Mouse (Mus musculus) heart, embryonic 14.5 days (tissue): ENCODE data around the gene Mettl24. TPM values are rescaled to one million over a fixed set of nuclear protein-coding genes. Genes with fewer than 3 reads are reported as not detected.

Source experiments
- ATAC-seq: fragments of 200-750 bp; cut with Nextera tagmentation; 2 replicates; pipeline ENCODE4 v1.8.0; 2017; ENCODE audit warnings: low read depth, moderate TSS enrichment; ENCODE audit not compliant: insufficient number of reproducible peaks, insufficient read depth, low FRiP score
- H3K27ac ChIP-seq, 2 experiments: fragments of 200-500 bp in 1 of 2; fragments of 300-500 bp in 1 of 2; sonication (generic) in 1 of 2; replicated peaks in 1 of 2; 2 replicates each; pipeline ENCODE4 v1.5.1; 2012 to 2014; ENCODE audit warnings: low read depth in 2 of 2, low read length in 2 of 2, control low read depth in 1 of 2, mild to moderate bottlenecking in 1 of 2, mixed read lengths in 1 of 2; ENCODE audit not compliant: control insufficient read depth in 1 of 2, insufficient read depth in 1 of 2
- H3K27me3 ChIP-seq: fragments of 300-500 bp; sonication (generic); 2 replicates; pipeline ENCODE4 v1.6.1; 2014; ENCODE audit warnings: mild to moderate bottlenecking, low read length, control low read depth; ENCODE audit not compliant: control insufficient read depth, insufficient read depth
- H3K36me3 ChIP-seq: fragments of 300-500 bp; sonication (generic); 2 replicates; pipeline ENCODE4 v1.6.1; 2014; ENCODE audit warnings: mild to moderate bottlenecking, control low read depth, low read length, mixed read lengths; ENCODE audit not compliant: control insufficient read depth, insufficient read depth
- H3K4me1 ChIP-seq, 2 experiments: fragments of 200-500 bp in 1 of 2; fragments of 300-500 bp in 1 of 2; sonication (generic) in 1 of 2; 2 replicates each; pipeline ENCODE4 v1.6.1; 2012 to 2014; ENCODE audit warnings: low read length in 2 of 2, control low read depth in 1 of 2, mixed read lengths in 1 of 2; ENCODE audit not compliant: control insufficient read depth in 2 of 2, insufficient read depth in 2 of 2
- H3K4me2 ChIP-seq: fragments of 300-500 bp; sonication (generic); 2 replicates; pipeline ENCODE4 v1.6.1; 2014; ENCODE audit warnings: mild to moderate bottlenecking, low read length
- H3K4me3 ChIP-seq, 2 experiments: fragments of 200-500 bp in 1 of 2; fragments of 300-500 bp in 1 of 2; sonication (generic) in 1 of 2; 2 replicates each; pipeline ENCODE4 v1.5.1; 2012 to 2014; ENCODE audit warnings: low read length in 2 of 2, mild to moderate bottlenecking in 2 of 2, control low read depth in 1 of 2, low read depth in 1 of 2, moderate library complexity in 1 of 2; ENCODE audit not compliant: control insufficient read depth in 1 of 2, insufficient read depth in 1 of 2
- H3K9ac ChIP-seq: fragments of 300-500 bp; sonication (generic); 2 replicates; pipeline ENCODE4 v1.6.1; 2014; ENCODE audit warnings: mild to moderate bottlenecking, low read length
- H3K9me3 ChIP-seq: fragments of 300-500 bp; sonication (generic); 2 replicates; pipeline ENCODE4 v1.6.1; 2016; ENCODE audit warnings: low read length, control low read depth; ENCODE audit not compliant: control insufficient read depth
- WGBS: fragments of 180-500 bp; shearing (Covaris S2); extraction: QIAGEN DNeasy Blood & Tissue Kit; methylation state at CpG from one replicate; pipeline ENCODE4 v1.1.7; 2014; 5-methylcytosine and 5-hydroxymethylcytosine counted together
- polyA plus RNA-seq: library from polyadenylated mRNA; unstranded; fragments of >200 nt; fragmentation: Nextera tagmentation; extraction: Ambion mirVana; gene quantifications from 2 replicates; pipeline ENCODE4 v1.2.1, GENCODE M21; 2014

Gene Mettl24
- polyA plus RNA-seq, 1 experiment from 2014 or later: 3.6 TPM

DNA sequence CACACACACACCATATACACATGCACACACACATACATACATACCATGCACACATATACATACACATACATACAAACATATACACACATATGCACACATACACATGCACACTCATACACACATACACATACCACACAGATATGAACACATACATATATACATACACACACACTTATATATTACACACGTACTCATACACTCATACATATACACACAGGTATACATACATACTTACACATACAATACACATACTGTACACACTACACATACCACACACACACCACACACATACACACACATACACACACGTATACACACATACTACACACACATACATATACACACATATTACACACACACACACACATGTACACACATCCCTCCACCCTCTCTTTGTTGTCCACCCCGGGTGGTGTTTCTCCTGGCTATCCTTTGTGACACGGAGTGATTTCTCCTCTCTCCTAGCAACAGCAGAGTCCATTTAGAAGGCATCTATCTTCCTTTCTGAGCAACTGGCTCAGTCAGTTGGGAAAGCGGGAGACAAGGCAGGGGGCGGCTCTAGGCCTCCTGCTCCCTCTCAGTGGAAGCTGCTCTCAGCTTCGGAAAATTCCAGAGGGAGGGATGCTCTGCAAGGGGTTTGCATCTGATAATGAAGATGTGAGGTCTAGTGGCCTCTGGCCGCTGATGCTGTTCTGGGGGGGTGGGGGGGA lies 10.3 kb upstream of the Mettl24 start:
- no peaks in the 10 kb centered on the region for H3K9me3 ChIP-seq
- H3K36me3 ChIP-seq: no peaks in the 10 kb centered on the region
- no peak overlapping the region for H3K9ac ChIP-seq
- 59% methylated on average over 8 of the region's 8 CpGs for WGBS
- H3K4me1 ChIP-seq: peaks cover 5 to 9% of the 10 kb centered on the region in 2 experiments
- no peaks in the 10 kb centered on the region for H3K27me3 ChIP-seq
- no peak overlapping the region for H3K27ac ChIP-seq
- peak; percentile 6; the same call in 1 of the 2 replicates for ATAC-seq
- no peak overlapping the region for H3K4me2 ChIP-seq
- H3K4me3 ChIP-seq: no peak overlapping the region

GRCm38 (mm10) chr10:40673297-40673665 lies 9.8 kb upstream of the Mettl24 start:
- WGBS: 62% methylated on average over 7 of the region's 7 CpGs
- Histone ChIP-seq H3K9me3 (no peaks in the 10 kb centered on the region), H3K4me1 (peaks cover 5 to 9% of the 10 kb centered on the region in 2 experiments), H3K4me2 (no peak overlapping the region), H3K27me3 (no peaks in the 10 kb centered on the region), H3K9ac (no peak overlapping the region), H3K27ac (no peak overlapping the region), H3K36me3 (no peaks in the 10 kb centered on the region), H3K4me3 (no peak overlapping the region)
- ATAC-seq: no peak

- ATAC-seq: no peak
- H3K4me2 ChIP-seq: peak overlapping the region; percentile 59
- no peaks in the 10 kb centered on the region for H3K27me3 ChIP-seq
- peaks cover 5 to 9% of the 10 kb centered on the region in 2 experiments for H3K4me1 ChIP-seq
- H3K9ac ChIP-seq: peak overlapping the region; percentile 49
- H3K4me3 ChIP-seq: peak overlapping the region; percentile 19 to 21; a peak in 3 of 4 replicates
- 9% methylated on average over 13 of the region's 13 CpGs for WGBS
- H3K36me3 ChIP-seq: no peaks in the 10 kb centered on the region
- H3K27ac ChIP-seq: no peak overlapping the region
- no peaks in the 10 kb centered on the region for H3K9me3 ChIP-seq
These were observed 8.9 kb upstream of the Mettl24 start for GRCm38 (mm10) chr10:40674151-40674550.

DNA sequence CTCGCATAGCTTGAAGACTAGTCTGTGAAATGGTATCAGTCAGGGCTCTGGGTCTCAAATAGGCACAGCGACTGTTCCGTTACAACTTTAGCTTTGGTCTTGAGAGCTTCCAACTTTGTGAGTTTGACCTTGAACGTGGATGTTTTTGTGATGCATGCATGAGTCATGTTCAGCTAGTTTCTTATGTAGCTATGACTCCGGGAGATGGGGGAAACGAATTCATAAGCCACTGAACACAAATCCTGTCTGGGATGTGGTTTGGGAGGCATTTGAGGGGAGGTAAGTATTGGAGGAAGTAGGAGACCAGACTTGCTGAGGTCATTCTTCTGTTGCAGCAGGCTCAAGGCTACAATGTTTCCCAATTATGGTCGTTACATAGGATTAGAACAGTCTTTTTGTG lies 7.2 kb upstream of the Mettl24 start:
- Histone ChIP-seq H3K27me3 (no peaks in the 10 kb centered on the region), H3K4me2 (no peak overlapping the region), H3K9me3 (no peaks in the 10 kb centered on the region), H3K27ac (no peak overlapping the region), H3K4me1 (peaks cover 5 to 9% of the 10 kb centered on the region in 2 experiments), H3K9ac (no peak overlapping the region), H3K4me3 (no peak overlapping the region), H3K36me3 (no peaks in the 10 kb centered on the region)
- 67% methylated on average over 7 of the region's 7 CpGs for WGBS
- ATAC-seq: no peak

DNA sequence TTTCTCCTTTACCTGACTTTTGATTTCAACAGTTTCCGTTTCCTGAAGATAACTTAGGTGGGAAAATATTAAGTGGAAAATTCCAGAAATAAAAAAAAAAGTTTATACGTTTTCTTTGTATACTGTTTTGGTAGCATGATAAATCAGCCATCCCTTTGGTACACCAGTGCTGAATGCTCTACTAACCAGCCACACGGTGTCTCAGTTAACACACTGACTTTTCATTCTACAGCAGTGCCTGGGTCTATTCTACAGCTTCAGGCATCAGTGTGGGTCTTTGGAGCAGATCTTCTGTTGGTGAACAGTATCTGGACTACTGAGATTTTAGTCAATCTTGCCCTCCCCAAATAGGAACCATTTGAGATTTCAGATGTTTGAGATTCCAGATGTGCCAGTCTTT lies 4.6 kb upstream of the Mettl24 start:
- Histone ChIP-seq H3K9ac (no peak overlapping the region), H3K9me3 (no peaks in the 10 kb centered on the region), H3K4me1 (peaks cover 7 to 17% of the 10 kb centered on the region in 2 experiments), H3K4me2 (no peak overlapping the region), H3K36me3 (no peaks in the 10 kb centered on the region), H3K4me3 (no peak overlapping the region), H3K27me3 (no peaks in the 10 kb centered on the region), H3K27ac (no peak overlapping the region)
- ATAC-seq: no peak
- 77% methylated on average over 3 of the region's 3 CpGs for WGBS

DNA sequence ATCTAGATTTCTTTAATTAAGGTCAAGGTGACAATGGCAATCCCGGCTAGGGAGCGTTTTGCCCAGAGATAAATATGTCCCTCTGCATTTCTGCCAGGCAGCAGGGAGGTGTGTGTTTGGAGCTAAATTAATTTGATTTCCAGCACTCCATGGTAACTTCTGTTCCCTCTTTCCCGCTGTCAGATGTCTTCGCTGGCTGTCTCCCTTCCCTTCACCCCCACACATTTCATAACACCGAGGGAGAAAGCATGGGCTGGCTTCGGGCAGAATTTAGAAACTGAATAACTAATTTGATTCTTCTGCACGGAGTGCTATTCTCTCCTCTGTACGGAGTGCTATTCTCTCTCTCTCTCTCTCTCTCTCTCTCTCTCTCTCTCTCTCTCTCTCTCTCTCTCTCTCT lies 612 bp upstream of the Mettl24 start:
- WGBS: 18% methylated on average over 8 of the region's 8 CpGs
- peak overlapping the region; percentile 29 to 67 for H3K4me3 ChIP-seq
- H3K27me3 ChIP-seq: no peaks in the 10 kb centered on the region
- H3K4me1 ChIP-seq: peaks cover 5 to 13% of the 10 kb centered on the region in 2 experiments; a peak in 3 of 4 replicates
- no peaks in the 10 kb centered on the region for H3K36me3 ChIP-seq
- no peaks in the 10 kb centered on the region for H3K9me3 ChIP-seq
- ATAC-seq: no peak
- H3K4me2 ChIP-seq: peak overlapping the region; percentile 97
- H3K9ac ChIP-seq: peak overlapping the region; percentile 90
- H3K27ac ChIP-seq: peak overlapping the region in 1 of 2 experiments; percentile 75; a peak in 2 of 4 replicates

DNA sequence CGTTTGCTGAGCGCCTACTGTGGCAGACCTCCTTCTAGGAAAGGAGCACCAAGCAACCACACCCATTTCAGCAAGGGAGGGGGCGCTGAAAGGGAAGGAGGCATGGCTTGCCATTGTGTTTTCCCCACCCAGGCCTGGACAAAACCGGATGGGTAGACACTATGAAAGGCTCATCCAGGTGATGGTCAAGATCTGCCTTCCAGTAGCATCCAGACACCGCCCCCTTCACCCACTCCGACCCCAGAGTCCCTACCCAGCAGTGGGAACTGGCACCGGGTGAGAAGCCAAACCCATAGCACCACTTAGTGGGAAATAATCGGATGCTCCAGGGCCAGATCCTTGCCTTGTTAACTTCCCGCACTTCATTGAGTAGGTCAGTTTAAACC lies 779 bp downstream of the Mettl24 start:
- Histone ChIP-seq H3K27me3 (no peaks in the 10 kb centered on the region), H3K4me3 (peak overlapping the region; percentile 67 to 91), H3K4me2 (peak overlapping the region; percentile 97), H3K9ac (peak overlapping the region; percentile 90; the same call in 1 of the 2 replicates), H3K4me1 (peaks cover 5 to 13% of the 10 kb centered on the region in 2 experiments; a peak in 3 of 4 replicates), H3K36me3 (no peaks in the 10 kb centered on the region), H3K9me3 (no peaks in the 10 kb centered on the region), H3K27ac (no peak overlapping the region; a peak in 1 of 4 replicates)
- WGBS: 52% methylated on average over 9 of the region's 9 CpGs
- no peak for ATAC-seq

GRCm38 (mm10) chr10:40684326-40684725 lies 1.2 kb downstream of the Mettl24 start:
- H3K9ac ChIP-seq: no peak overlapping the region
- H3K27ac ChIP-seq: no peak overlapping the region
- 91% methylated on average over 7 of the region's 7 CpGs for WGBS

More at GRCm38 (mm10) chr10:40684326-40684725, 1.2 kb downstream of the Mettl24 start:
- Histone ChIP-seq H3K4me2 (no peak overlapping the region), H3K36me3 (no peaks in the 10 kb centered on the region), H3K4me1 (peaks cover 5 to 13% of the 10 kb centered on the region in 2 experiments; a peak in 3 of 4 replicates), H3K27me3 (no peaks in the 10 kb centered on the region), H3K9me3 (no peaks in the 10 kb centered on the region), H3K4me3 (no peak overlapping the region)
- ATAC-seq: no peak
